9 mouse cellular contexts compared by ENCODE assay signal in the genomic region with DNA sequence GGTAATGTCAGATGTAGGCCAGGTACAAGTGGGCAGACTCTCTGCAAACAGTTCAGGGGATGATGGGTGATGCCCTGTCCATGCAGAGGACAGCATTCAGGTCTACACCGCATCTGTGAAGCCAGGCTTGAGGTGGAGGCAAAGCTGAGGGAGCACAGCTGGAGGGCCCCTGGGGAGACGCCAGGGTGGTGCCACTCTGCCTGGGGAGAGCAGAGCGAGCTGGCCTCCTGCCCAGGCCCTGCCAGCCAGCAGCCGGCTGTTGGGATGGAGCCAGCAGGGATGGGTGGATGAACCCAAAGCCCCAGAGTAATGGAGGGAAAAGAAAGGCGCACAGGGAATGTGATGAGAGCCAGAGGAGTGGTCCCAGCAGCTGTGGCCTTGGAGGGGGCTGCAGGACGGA. TPM values are rescaled to one million over a fixed set of nuclear protein-coding genes. Genes with fewer than 3 reads are reported as not detected.
DNase-seq lines count a peak whose midpoint lies in the region; ATAC-seq and TF ChIP-seq lines count a peak whose summit lies in the region.
"Had no signal": no experiment of that assay in that cellular context is flagged by ENCODE, and none has a peak within 500 bp of the region (broad histone marks: within the 10 kb centered on the region; RNA-seq: fewer than 3 reads in every experiment).

No protein-coding gene starts in this region.

- no peak overlapping the region for H3K4me3 ChIP-seq in gastrocnemius, adult 2 months
- H3K4me3 ChIP-seq in forebrain, embryonic 14.5 days (ENCODE audit: low read depth, low read length): no peak overlapping the region
- H3K4me3 ChIP-seq in limb, embryonic 10.5 days: no peak overlapping the region
- H3K4me3 ChIP-seq: myocyte had no signal

- H3K27ac ChIP-seq in gastrocnemius, adult 2 months: no peak overlapping the region
- H3K27ac ChIP-seq in forebrain, embryonic 14.5 days (ENCODE audit: low read depth, low read length): peak overlapping the region; percentile 45; the same call in 1 of the 2 replicates
- peak overlapping the region; percentile 51 for H3K27ac ChIP-seq in limb, embryonic 10.5 days

- no peaks in the 10 kb centered on the region for H3K36me3 ChIP-seq in forebrain, embryonic 14.5 days (ENCODE audit: control insufficient read depth, insufficient read depth, low read length)
- no peaks in the 10 kb centered on the region for H3K36me3 ChIP-seq in limb, embryonic 10.5 days

- peak; percentile 79 for ATAC-seq in forebrain, embryonic 14.5 days

- intact Hi-C loops in gastrocnemius, adult 2 months (cut with DNase I): no loop called here

- H3K9ac ChIP-seq in forebrain, embryonic 14.5 days (ENCODE audit: low read length): peak overlapping the region; percentile 32; the same call in 1 of the 2 replicates

- TF ChIP-seq CTCF in gastrocnemius, adult 2 months (IDR thresholded peaks at IDR 0.05): no peak

- peak; percentile 69 for DNase-seq in gastrocnemius, adult 2 months
- no peak for DNase-seq in gastrocnemius, adult 18-20 months (ENCODE audit: low spot score)
- DNase-seq in MN1 (ENCODE audit: low spot score): peak; percentile 79
- DNase-seq in forebrain, embryonic 14.5 days (ENCODE audit: low spot score): peak; percentile 83
- DNase-seq in kidney, adult 8-10 months: peak; percentile 54 to 62
- DNase-seq in limb, embryonic 10.5 days (ENCODE audit: low spot score): no peak
- DNase-seq in yolk sac, embryonic 10.5 days (ENCODE audit: low spot score): no peak
- no peak for DNase-seq in thymus, postnatal 4 days

- H3K9me3 ChIP-seq in forebrain, embryonic 14.5 days (replicated peaks; ENCODE audit: control insufficient read depth, low read length): no peaks in the 10 kb centered on the region
- H3K9me3 ChIP-seq in limb, embryonic 10.5 days (replicated peaks): no peaks in the 10 kb centered on the region

- H3K4me1 ChIP-seq in forebrain, embryonic 14.5 days (ENCODE audit: control insufficient read depth, insufficient read depth, low read length): peaks cover 14% of the 10 kb centered on the region
- peaks cover 41% of the 10 kb centered on the region for H3K4me1 ChIP-seq in limb, embryonic 10.5 days

- H3K4me2 ChIP-seq in forebrain, embryonic 14.5 days (ENCODE audit: low read length): peak overlapping the region; percentile 22; the same call in 1 of the 2 replicates

- WGBS in forebrain, embryonic 14.5 days: 21% methylated on average over 6 of the region's 6 CpGs
- 82% methylated on average over 6 of the region's 6 CpGs for WGBS in limb, embryonic 10.5 days

- no peaks in the 10 kb centered on the region for H3K27me3 ChIP-seq in forebrain, embryonic 14.5 days (replicated peaks; ENCODE audit: control insufficient read depth, insufficient read depth, low read length)
- H3K27me3 ChIP-seq in limb, embryonic 10.5 days (ENCODE audit: low read depth, poor library complexity, severe bottlenecking): peaks cover 51% of the 10 kb centered on the region; the same call in 1 of the 2 replicates

RNA-seq across cellular contexts. Expression of a gene that starts 35.2 kb away (rescaled TPM):
- 1 to 10 TPM; 4.3 to 6.2 TPM for total RNA-seq in gastrocnemius, adult 2 months (2021)
- total RNA-seq in gastrocnemius, adult 18-20 months (2021): 1 to 10 TPM; 3.5 to 4.1 TPM
- 3.9 and 4.9 TPM in 2 replicates for polyA plus RNA-seq in forebrain, embryonic 14.5 days (2014; fragmentation: Nextera tagmentation; extraction: Ambion mirVana)
- 7.1 and 8.8 TPM in 2 replicates for polyA plus RNA-seq in limb, embryonic 10.5 days (2016; fragmentation: Nextera tagmentation; extraction: Ambion mirVana)

Comparison
In these comparisons a context has a peak if more than half of its experiments do, and no peak if none do; other contexts are left out.
1. DNase-seq: peak in gastrocnemius, adult 2 months (single experiment), MN1 (single experiment), forebrain, embryonic 14.5 days (single experiment) and kidney, adult 8-10 months (2 of 2); none in gastrocnemius, adult 18-20 months (single experiment), limb, embryonic 10.5 days (single experiment), yolk sac, embryonic 10.5 days (single experiment) and thymus, postnatal 4 days (single experiment).